Mouse (Mus musculus): ENCODE measurements around the gene Cfd. TPM values are rescaled to one million over a fixed set of nuclear protein-coding genes. Genes with fewer than 3 reads are reported as not detected.

Gene Cfd
- polyA plus RNA-seq, 1 experiment from 2014 or later, result not detected

DNA sequence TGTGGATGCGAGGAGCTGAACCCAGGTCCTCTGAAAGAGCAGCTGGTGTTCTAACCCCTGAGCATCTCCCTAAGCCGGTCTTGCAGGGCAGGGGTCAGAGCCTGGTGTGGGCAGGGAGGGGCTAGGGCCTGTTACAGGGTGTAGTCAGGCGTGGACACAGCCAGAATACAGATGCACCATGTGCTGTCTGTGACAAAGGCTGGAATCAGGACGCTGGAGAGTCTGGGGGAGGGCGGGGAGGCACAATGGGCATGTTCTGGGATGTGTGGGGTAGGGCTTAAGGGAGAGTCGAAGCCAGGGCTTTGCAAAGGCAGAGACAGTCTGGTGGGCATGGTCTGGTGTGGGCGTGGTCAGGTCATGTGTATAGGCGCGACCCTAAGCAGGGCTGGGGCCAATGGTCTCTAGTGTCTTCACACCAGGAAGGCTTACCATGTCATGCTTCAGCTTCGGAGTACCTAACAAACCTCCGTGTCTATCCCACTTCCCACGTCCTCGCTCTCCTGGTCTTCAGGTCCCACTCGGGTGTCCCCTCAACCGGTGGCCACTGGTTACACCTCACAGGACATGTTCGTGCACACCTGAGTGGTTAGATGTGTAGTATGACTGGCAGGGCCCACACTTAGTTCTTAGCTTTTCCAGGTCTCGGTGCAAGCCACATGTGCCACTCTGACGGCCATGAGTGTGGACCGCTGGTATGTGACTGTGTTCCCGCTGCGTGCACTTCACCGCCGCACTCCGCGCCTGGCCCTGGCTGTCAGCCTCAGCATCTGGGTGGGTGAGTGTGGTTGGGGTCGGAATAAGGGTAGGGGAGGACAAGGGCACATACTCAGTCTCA lies 29.6 kb downstream of the Cfd start:
- peaks cover 20% of the 10 kb centered on the region for H3K4me1 ChIP-seq (replicated peaks; ENCODE audit: control insufficient read depth, insufficient read depth, low read length)
- no peaks in the 10 kb centered on the region for H3K9me3 ChIP-seq (ENCODE audit: control insufficient read depth, low read length)
- ATAC-seq (replicated peaks; ENCODE audit: low FRiP score), result peak; percentile 25; the same call in 1 of the 2 replicates
- DNase-seq (ENCODE audit: low spot score), result no peak
- 17% methylated on average over 26 of the region's 26 CpGs for WGBS
- H3K27me3 ChIP-seq (ENCODE audit: control insufficient read depth, insufficient read depth, low read length), result peaks cover 65% of the 10 kb centered on the region
- H3K4me3 ChIP-seq (ENCODE audit: low read depth, low read length), result no peak overlapping the region
- no peak overlapping the region for H3K9ac ChIP-seq (ENCODE audit: low read length)
- no peak overlapping the region for H3K4me2 ChIP-seq (ENCODE audit: low read depth, low read length, severe bottlenecking)
- H3K27ac ChIP-seq (ENCODE audit: low read depth, low read length), result no peak overlapping the region
- H3K36me3 ChIP-seq (ENCODE audit: control insufficient read depth, insufficient read depth, low read length), result no peaks in the 10 kb centered on the region

DNA sequence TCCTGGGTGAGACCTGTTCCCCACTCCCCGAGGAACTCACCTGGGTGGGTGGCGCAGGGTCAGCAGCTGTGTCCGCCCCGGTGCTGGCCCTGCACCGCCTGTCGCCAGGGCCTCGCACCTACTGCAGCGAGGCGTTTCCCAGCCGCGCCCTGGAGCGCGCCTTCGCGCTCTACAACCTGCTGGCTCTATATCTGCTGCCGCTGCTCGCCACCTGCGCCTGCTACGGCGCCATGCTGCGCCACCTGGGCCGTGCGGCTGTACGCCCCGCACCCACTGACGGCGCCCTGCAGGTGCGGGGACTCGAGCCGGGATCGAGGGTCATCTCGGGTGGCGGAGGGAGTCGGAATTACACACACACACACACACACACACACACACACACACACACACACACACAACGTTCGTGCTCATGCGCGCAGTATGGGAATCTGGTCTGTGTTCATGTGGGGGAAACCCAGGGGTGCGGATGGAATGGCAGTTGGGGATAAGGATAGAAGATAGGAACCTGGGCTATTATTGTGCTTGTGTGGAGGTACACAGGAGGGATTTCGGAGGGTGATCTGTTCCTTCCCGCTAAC lies 30.4 kb downstream of the Cfd start, which contains the start of gene R3hdm4:
Gene R3hdm4 (minus strand): TSS at position 251 of the 578 bp plus-strand sequence.
- H3K9me3 ChIP-seq (ENCODE audit: control insufficient read depth, low read length), result no peaks in the 10 kb centered on the region
- no peak for ATAC-seq (replicated peaks; ENCODE audit: low FRiP score)

GRCm38 (mm10) chr10:79921572-79921971 lies 30.9 kb downstream of the Cfd start:
- Histone ChIP-seq H3K9ac (ENCODE audit: low read length) (no peak overlapping the region), H3K9me3 (ENCODE audit: control insufficient read depth, low read length) (no peaks in the 10 kb centered on the region), H3K4me2 (ENCODE audit: low read depth, low read length, severe bottlenecking) (peak overlapping the region; percentile 21; the same call in 1 of the 2 replicates), H3K4me1 (replicated peaks; ENCODE audit: control insufficient read depth, insufficient read depth, low read length) (peaks cover 14% of the 10 kb centered on the region; the same call in 1 of the 2 replicates), H3K4me3 (ENCODE audit: low read depth, low read length) (peak overlapping the region; percentile 17; the same call in 1 of the 2 replicates), H3K36me3 (ENCODE audit: control insufficient read depth, insufficient read depth, low read length) (no peaks in the 10 kb centered on the region), H3K27ac (ENCODE audit: low read depth, low read length) (no peak overlapping the region), H3K27me3 (ENCODE audit: control insufficient read depth, insufficient read depth, low read length) (peaks cover 65% of the 10 kb centered on the region)
- DNase-seq (ENCODE audit: low spot score) (no peak), ATAC-seq (replicated peaks; ENCODE audit: low FRiP score) (no peak)
- 1% methylated on average over 34 of the region's 34 CpGs for WGBS

More for the DNA sequence above, 30.4 kb downstream of the Cfd start, which contains the start of gene R3hdm4:
- H3K9ac ChIP-seq (ENCODE audit: low read length), result no peak within 1 kb of the TSS
- peak within 1 kb of the TSS; percentile 17; the same call in 1 of the 2 replicates for H3K4me3 ChIP-seq (ENCODE audit: low read depth, low read length)
- H3K27ac ChIP-seq (ENCODE audit: low read depth, low read length), result no peak within 1 kb of the TSS
- H3K4me1 ChIP-seq (replicated peaks; ENCODE audit: control insufficient read depth, insufficient read depth, low read length), result peaks cover 14% of the 10 kb centered on the region; the same call in 1 of the 2 replicates
- H3K4me2 ChIP-seq (ENCODE audit: low read depth, low read length, severe bottlenecking), result peak within 1 kb of the TSS; percentile 21; the same call in 1 of the 2 replicates
- 4% methylated on average over 41 of the region's 41 CpGs for WGBS
- peaks cover 65% of the 10 kb centered on the region for H3K27me3 ChIP-seq (ENCODE audit: control insufficient read depth, insufficient read depth, low read length)
- DNase-seq (ENCODE audit: low spot score), result no peak
- no peaks in the 10 kb centered on the region for H3K36me3 ChIP-seq (ENCODE audit: control insufficient read depth, insufficient read depth, low read length)

DNA sequence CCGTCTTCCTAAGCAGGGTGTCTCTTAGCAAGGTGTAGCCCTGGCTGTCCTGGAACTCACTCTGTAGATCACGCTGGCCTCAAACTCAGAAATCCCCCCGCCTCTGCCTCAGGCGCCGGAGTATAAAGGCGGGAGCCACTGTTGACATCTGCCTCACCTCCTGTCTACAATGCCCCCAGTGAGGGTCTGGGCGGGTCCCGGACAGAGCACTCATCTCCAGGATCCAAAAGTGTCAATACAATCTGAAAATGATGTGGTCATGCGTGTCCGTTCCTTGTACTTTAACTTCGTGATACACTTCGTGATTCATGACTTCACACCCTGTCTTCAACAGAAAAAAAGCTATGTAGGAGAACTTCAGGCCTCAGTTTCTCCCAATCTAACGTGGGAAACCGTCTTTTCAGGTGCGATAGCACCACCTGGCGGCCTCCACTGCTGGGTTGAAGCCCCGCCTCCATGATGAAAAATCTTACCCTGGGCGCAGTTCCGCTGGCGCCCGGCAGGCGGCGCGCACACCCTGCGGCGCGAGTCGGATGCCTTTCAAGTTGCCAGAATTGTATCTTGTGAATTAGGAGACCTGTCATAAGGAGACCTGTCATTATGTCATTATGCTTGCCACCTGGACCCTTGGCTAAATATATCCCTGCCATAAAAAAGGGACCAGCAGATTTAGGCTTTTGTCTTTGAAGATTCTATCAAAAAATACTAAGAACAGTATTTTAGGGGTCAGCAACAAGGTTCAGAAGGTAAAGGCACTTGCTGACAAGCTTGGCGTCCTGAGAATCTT lies 34.5 kb downstream of the Cfd start:
- 13% methylated on average over 29 of the region's 29 CpGs for WGBS
- ATAC-seq (replicated peaks; ENCODE audit: low FRiP score) (0 out of 2 replicates have a peak, but pooled peaks have one; percentile 6), DNase-seq (ENCODE audit: low spot score) (peak; percentile 95)
- H3K36me3 ChIP-seq (ENCODE audit: control insufficient read depth, insufficient read depth, low read length), result no peaks in the 10 kb centered on the region
- no peak overlapping the region for H3K9ac ChIP-seq (ENCODE audit: low read length)
- no peaks in the 10 kb centered on the region for H3K9me3 ChIP-seq (ENCODE audit: control insufficient read depth, low read length)
- H3K27me3 ChIP-seq (ENCODE audit: control insufficient read depth, insufficient read depth, low read length), result peaks cover 34% of the 10 kb centered on the region
- peaks cover 11% of the 10 kb centered on the region for H3K4me1 ChIP-seq (replicated peaks; ENCODE audit: control insufficient read depth, insufficient read depth, low read length)
- H3K4me3 ChIP-seq (ENCODE audit: low read depth, low read length), result no peak overlapping the region
- no peak overlapping the region for H3K4me2 ChIP-seq (ENCODE audit: low read depth, low read length, severe bottlenecking)
- no peak overlapping the region for H3K27ac ChIP-seq (ENCODE audit: low read depth, low read length)

GRCm38 (mm10) chr10:79925785-79926490 lies 35.3 kb downstream of the Cfd start:
- peak overlapping the region; percentile 83; the same call in 1 of the 2 replicates for H3K9ac ChIP-seq (ENCODE audit: low read length)
- ATAC-seq (replicated peaks; ENCODE audit: low FRiP score) (no peak), DNase-seq (ENCODE audit: low spot score) (no peak)
- H3K27me3 ChIP-seq (ENCODE audit: control insufficient read depth, insufficient read depth, low read length), result peaks cover 27% of the 10 kb centered on the region
- H3K36me3 ChIP-seq (ENCODE audit: control insufficient read depth, insufficient read depth, low read length), result no peaks in the 10 kb centered on the region
- H3K27ac ChIP-seq (ENCODE audit: low read depth, low read length), result 0 out of 2 replicates have a peak overlapping the region, but pooled peaks have one; percentile 25
- H3K4me2 ChIP-seq (ENCODE audit: low read depth, low read length, severe bottlenecking), result peak overlapping the region; percentile 83
- WGBS, result 14% methylated on average over 14 of the region's 15 CpGs
- no peaks in the 10 kb centered on the region for H3K9me3 ChIP-seq (ENCODE audit: control insufficient read depth, low read length)
- H3K4me1 ChIP-seq (replicated peaks; ENCODE audit: control insufficient read depth, insufficient read depth, low read length), result peaks cover 7% of the 10 kb centered on the region
- peak overlapping the region; percentile 86 for H3K4me3 ChIP-seq (ENCODE audit: low read depth, low read length)

GRCm38 (mm10) chr10:79926491-79927323 lies 36.1 kb downstream of the Cfd start, which contains the start of gene Arid3a:
Gene Arid3a, plus strand, starts transcription at chr10:79927043.
- WGBS, result under 1% methylated on average over 63 of the region's 63 CpGs
- H3K9ac ChIP-seq (ENCODE audit: low read length), result peak within 1 kb of the TSS; percentile 83
- no peaks in the 10 kb centered on the region for H3K36me3 ChIP-seq (ENCODE audit: control insufficient read depth, insufficient read depth, low read length)
- peak within 1 kb of the TSS; percentile 86 for H3K4me3 ChIP-seq (ENCODE audit: low read depth, low read length)
- H3K27ac ChIP-seq (ENCODE audit: low read depth, low read length), result peak within 1 kb of the TSS; percentile 72
- peaks cover 6% of the 10 kb centered on the region for H3K4me1 ChIP-seq (replicated peaks; ENCODE audit: control insufficient read depth, insufficient read depth, low read length)
- H3K4me2 ChIP-seq (ENCODE audit: low read depth, low read length, severe bottlenecking), result peak within 1 kb of the TSS; percentile 83
- peak; percentile 73 for ATAC-seq (replicated peaks; ENCODE audit: low FRiP score)
- H3K27me3 ChIP-seq (ENCODE audit: control insufficient read depth, insufficient read depth, low read length), result peaks cover 19% of the 10 kb centered on the region
- DNase-seq (ENCODE audit: low spot score), result peak; percentile 95
- H3K9me3 ChIP-seq (ENCODE audit: control insufficient read depth, low read length), result no peaks in the 10 kb centered on the region

GRCm38 (mm10) chr10:79927324-79928029 lies 36.8 kb downstream of the Cfd start:
- Histone ChIP-seq H3K9ac (ENCODE audit: low read length) (peak overlapping the region; percentile 83), H3K4me3 (ENCODE audit: low read depth, low read length) (peak overlapping the region; percentile 86), H3K36me3 (ENCODE audit: control insufficient read depth, insufficient read depth, low read length) (no peaks in the 10 kb centered on the region), H3K4me2 (ENCODE audit: low read depth, low read length, severe bottlenecking) (peak overlapping the region; percentile 83), H3K27ac (ENCODE audit: low read depth, low read length) (peak overlapping the region; percentile 72), H3K9me3 (ENCODE audit: control insufficient read depth, low read length) (no peaks in the 10 kb centered on the region), H3K4me1 (replicated peaks; ENCODE audit: control insufficient read depth, insufficient read depth, low read length) (peaks cover 6% of the 10 kb centered on the region), H3K27me3 (ENCODE audit: control insufficient read depth, insufficient read depth, low read length) (peaks cover 11% of the 10 kb centered on the region)
- DNase-seq (ENCODE audit: low spot score) (peak; percentile 87), ATAC-seq (replicated peaks; ENCODE audit: low FRiP score) (peak; percentile 61)
- 0% methylated on average over 53 of the region's 54 CpGs for WGBS
